Mouse (Mus musculus) neural tube, embryonic 11.5 days (tissue): ENCODE data around the gene Taf1. TPM values are rescaled to one million over a fixed set of nuclear protein-coding genes. Genes with fewer than 3 reads are reported as not detected.
A peak's percentile ranks its signal among the peaks of the same experiment; 100 is the strongest.

ENCODE experiments used
- ATAC-seq: fragments of 200-750 bp; cut with Nextera tagmentation; 2 replicates; pipeline ENCODE4 v1.8.0; 2017; ENCODE audit warnings: moderate number of reproducible peaks, mild to moderate bottlenecking, moderate TSS enrichment, moderate library complexity; ENCODE audit not compliant: insufficient read depth, low FRiP score, low TSS enrichment
- DNase-seq: peaks from one replicate; pipeline ENCODE4 v3.0.0-alpha.2; 2015; ENCODE audit warnings: low spot score
- H3K27ac ChIP-seq: fragments of 300-500 bp; sonication (generic); 2 replicates; pipeline ENCODE4 v1.5.1; 2014; ENCODE audit warnings: low read depth, mild to moderate bottlenecking, low read length
- H3K27me3 ChIP-seq: fragments of 300-500 bp; sonication (generic); 2 replicates; pipeline ENCODE4 v1.6.1; 2014; ENCODE audit warnings: mild to moderate bottlenecking, low read length, mixed read lengths; ENCODE audit not compliant: control insufficient read depth, insufficient read depth
- H3K36me3 ChIP-seq: fragments of 300-500 bp; sonication (generic); 2 replicates; pipeline ENCODE4 v1.6.1; 2014; ENCODE audit warnings: mild to moderate bottlenecking, low read length, moderate library complexity, mixed read lengths; ENCODE audit not compliant: control insufficient read depth, insufficient read depth
- H3K4me1 ChIP-seq: fragments of 300-500 bp; sonication (generic); 2 replicates; pipeline ENCODE4 v1.6.1; 2014; ENCODE audit warnings: low read length, mixed read lengths; ENCODE audit not compliant: control insufficient read depth, insufficient read depth
- H3K4me2 ChIP-seq: fragments of 300-500 bp; sonication (generic); 2 replicates; pipeline ENCODE4 v1.6.1; 2014; ENCODE audit warnings: low read depth, mild to moderate bottlenecking, moderate library complexity
- H3K4me3 ChIP-seq: fragments of 300-500 bp; sonication (generic); 2 replicates; pipeline ENCODE4 v1.5.1; 2014; ENCODE audit warnings: low read depth, low read length
- H3K9ac ChIP-seq: fragments of 300-500 bp; sonication (generic); 2 replicates; pipeline ENCODE4 v1.6.1; 2014; ENCODE audit warnings: mild to moderate bottlenecking, low read length
- H3K9me3 ChIP-seq: fragments of 300-500 bp; sonication (generic); 2 replicates; pipeline ENCODE4 v1.6.1; 2016; ENCODE audit warnings: low read length; ENCODE audit not compliant: control insufficient read depth
- WGBS: fragments of 180-500 bp; shearing (Covaris S2); extraction: QIAGEN DNeasy Blood & Tissue Kit; methylation state at CpG from one replicate; pipeline ENCODE4 v1.1.7; 2014; 5-methylcytosine and 5-hydroxymethylcytosine counted together
- polyA plus RNA-seq: library from polyadenylated mRNA; unstranded; fragments of >200 nt; fragmentation: Nextera tagmentation; extraction: Ambion mirVana; gene quantifications from 2 replicates; pipeline ENCODE4 v1.2.1, GENCODE M21; 2014

Taf1 gene
- polyA plus RNA-seq, 1 experiment from 2014 or later = 22.3 TPM

DNA sequence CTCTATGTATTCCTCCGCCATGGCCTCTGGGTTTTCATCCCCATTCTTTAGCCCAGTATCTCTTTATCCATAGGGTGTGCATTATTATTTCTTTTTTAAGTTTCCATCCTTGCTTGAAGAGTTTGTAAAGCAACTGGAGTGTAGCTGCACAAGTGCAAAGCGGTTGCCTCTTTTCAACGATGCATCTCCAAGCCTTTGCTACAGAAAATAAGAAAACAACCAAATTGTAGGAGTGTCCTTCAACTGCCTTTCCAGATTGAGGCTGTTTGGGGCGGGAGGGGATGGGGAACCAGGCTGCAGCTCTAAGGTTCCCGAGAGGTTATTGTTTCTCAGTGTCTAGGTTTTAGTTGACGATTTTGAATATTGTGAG, 108.6 kb downstream of the Taf1 start:
- WGBS = 13% methylated on average over 6 of the region's 6 CpGs
- Histone ChIP-seq H3K9ac (peak overlapping the region; percentile 80), H3K36me3 (no peaks in the 10 kb centered on the region; the same call in 1 of the 2 replicates), H3K27me3 (no peaks in the 10 kb centered on the region), H3K4me1 (no peaks in the 10 kb centered on the region), H3K27ac (peak overlapping the region; percentile 27; the same call in 1 of the 2 replicates), H3K4me3 (peak overlapping the region; percentile 70), H3K4me2 (peak overlapping the region; percentile 63), H3K9me3 (no peaks in the 10 kb centered on the region)
- ATAC-seq (no peak), DNase-seq (peak; percentile 16)

DNA sequence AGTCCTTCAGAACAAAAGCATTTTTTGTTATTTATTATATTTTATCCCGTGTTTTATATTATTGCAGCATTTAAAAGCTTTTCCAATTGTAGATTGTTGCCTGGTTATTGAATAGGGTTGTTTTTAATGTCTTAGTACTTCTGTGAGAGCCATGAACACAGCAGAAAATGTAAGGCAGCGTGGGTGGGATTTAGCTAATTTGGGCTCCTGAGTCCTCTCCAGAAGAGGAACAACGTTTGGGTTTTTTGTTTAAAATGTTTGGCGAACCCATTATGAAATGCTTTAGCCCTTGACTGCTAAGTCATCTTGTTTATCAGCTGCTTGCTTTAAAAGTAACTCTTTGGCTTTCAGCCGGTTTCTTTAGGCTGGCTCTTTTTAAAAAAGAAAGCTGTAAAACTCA, 109.6 kb downstream of the Taf1 start:
- no peaks in the 10 kb centered on the region for H3K27me3 ChIP-seq
- no peak for ATAC-seq
- no peaks in the 10 kb centered on the region for H3K4me1 ChIP-seq
- H3K9ac ChIP-seq = peak overlapping the region; percentile 19
- DNase-seq = no peak
- no peaks in the 10 kb centered on the region; the same call in 1 of the 2 replicates for H3K36me3 ChIP-seq
- no peak overlapping the region for H3K27ac ChIP-seq
- peak overlapping the region; percentile 63 for H3K4me2 ChIP-seq
- H3K4me3 ChIP-seq = peak overlapping the region; percentile 70
- H3K9me3 ChIP-seq = no peaks in the 10 kb centered on the region
- 24% methylated on average over 5 of the region's 5 CpGs for WGBS

DNA sequence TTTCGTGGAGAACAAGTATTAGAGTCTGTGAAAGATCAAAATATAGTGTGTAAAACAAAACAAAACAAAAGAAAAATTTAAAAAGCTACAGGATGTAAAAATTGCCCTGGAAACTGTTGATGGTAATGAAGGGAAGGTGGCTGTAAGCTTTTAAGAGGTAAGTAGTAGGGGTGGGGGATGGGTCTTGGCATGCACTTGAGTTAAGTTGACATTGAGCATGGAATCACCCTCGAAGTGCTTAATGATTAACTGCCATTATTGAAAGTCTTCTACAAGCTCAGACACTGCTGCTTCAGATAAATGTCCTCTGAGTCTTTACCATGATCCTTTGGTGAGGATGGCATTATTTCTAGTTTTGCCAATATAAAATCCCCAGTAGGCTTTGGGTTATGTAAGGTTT, 112.8 kb downstream of the Taf1 start:
- H3K36me3 ChIP-seq = no peaks in the 10 kb centered on the region; the same call in 1 of the 2 replicates
- H3K4me2 ChIP-seq = no peak overlapping the region
- H3K4me1 ChIP-seq = no peaks in the 10 kb centered on the region
- H3K4me3 ChIP-seq = no peak overlapping the region
- H3K27me3 ChIP-seq = no peaks in the 10 kb centered on the region
- no peak for ATAC-seq
- H3K27ac ChIP-seq = no peak overlapping the region
- no peak for DNase-seq
- no peak overlapping the region for H3K9ac ChIP-seq
- WGBS = 70% methylated on average over 2 of the region's 2 CpGs
- no peaks in the 10 kb centered on the region for H3K9me3 ChIP-seq

- no peaks in the 10 kb centered on the region for H3K9me3 ChIP-seq
- no peaks in the 10 kb centered on the region; the same call in 1 of the 2 replicates for H3K36me3 ChIP-seq
- H3K4me3 ChIP-seq = no peak overlapping the region
- DNase-seq (no peak), ATAC-seq (no peak)
- 89% methylated on average over 5 of the region's 5 CpGs for WGBS
- H3K4me1 ChIP-seq = no peaks in the 10 kb centered on the region
- H3K4me2 ChIP-seq = no peak overlapping the region
- H3K27ac ChIP-seq = no peak overlapping the region
- H3K27me3 ChIP-seq = no peaks in the 10 kb centered on the region
- H3K9ac ChIP-seq = no peak overlapping the region
Observed at GRCm38 (mm10) chrX:101646621-101647020, 114.1 kb downstream of the Taf1 start.

Other genes with a start within 250 kb of the Taf1 start
- 24.0 and 25.1 TPM in 2 replicates for gene Nlgn3, start 233.6 kb upstream of the Taf1 start, polyA plus RNA-seq
- gene Gjb1, start 156.4 kb upstream of the Taf1 start, polyA plus RNA-seq = not detected in 2 replicates
- gene Zmym3, start 111.9 kb upstream of the Taf1 start, polyA plus RNA-seq = 25.7 and 27.6 TPM in 2 replicates
- gene Nono, start 103.4 kb upstream of the Taf1 start, polyA plus RNA-seq = 628 and 659 TPM in 2 replicates
- gene Itgb1bp2, start 83.6 kb upstream of the Taf1 start, polyA plus RNA-seq = 6.0 and 7.2 TPM in 2 replicates
- 232 and 246 TPM in 2 replicates for gene Ogt, start 107.3 kb downstream of the Taf1 start, polyA plus RNA-seq
- gene Cxcr3, start 201.5 kb downstream of the Taf1 start, polyA plus RNA-seq = 0.13 TPM in 1 of 2 replicates, not detected in the other